Mouse (Mus musculus): ENCODE results near the gene Cpne6. TPM values are rescaled to one million over a fixed set of nuclear protein-coding genes. Genes with fewer than 3 reads are reported as not detected.

The Cpne6 gene
- total RNA-seq, 2 experiments from 2014 or later, result 218 to 223 TPM

DNA sequence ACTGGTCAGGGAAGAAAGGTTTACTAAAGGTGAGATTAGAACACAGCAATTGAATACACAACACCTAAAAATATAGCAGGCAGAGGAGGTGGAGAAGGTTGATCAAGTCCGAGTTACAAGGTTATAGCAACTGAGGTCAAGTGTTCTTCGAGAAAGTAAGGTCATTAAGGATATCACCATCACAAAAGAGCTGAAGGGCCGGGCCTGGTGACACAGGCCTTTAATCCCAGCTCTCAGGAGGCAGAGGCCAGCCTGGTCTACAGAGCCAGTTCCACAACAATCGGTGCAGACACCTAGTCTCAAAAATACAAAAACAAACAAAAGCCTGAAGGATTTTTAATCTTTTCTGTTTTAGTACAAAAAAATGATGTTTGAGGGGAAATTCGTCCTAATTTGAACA is 41.1 kb downstream of the Cpne6 start:
- DNase-seq (ENCODE audit: low spot score in 2 of 2), result no peak

DNA sequence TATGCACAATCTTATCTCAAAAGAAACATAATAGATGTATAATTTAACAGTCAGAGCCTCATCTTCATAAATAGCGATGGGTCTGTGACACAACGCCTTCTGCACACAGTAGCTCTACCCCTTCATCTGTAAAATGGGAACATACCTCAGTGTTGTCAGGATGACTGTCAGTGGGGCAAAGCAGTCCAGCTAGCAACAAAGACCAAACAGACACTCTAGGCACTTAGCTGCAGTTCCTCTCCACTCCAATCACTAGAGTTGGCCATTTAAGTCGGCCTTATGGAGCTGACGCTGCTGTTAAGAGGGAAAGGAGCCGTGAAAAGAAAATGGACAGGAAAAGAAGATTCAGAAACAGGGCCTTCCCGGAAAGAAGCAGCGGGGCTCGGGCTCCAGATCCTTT is 41.5 kb downstream of the Cpne6 start:
- DNase-seq (ENCODE audit: low spot score in 2 of 2), result no peak

DNA sequence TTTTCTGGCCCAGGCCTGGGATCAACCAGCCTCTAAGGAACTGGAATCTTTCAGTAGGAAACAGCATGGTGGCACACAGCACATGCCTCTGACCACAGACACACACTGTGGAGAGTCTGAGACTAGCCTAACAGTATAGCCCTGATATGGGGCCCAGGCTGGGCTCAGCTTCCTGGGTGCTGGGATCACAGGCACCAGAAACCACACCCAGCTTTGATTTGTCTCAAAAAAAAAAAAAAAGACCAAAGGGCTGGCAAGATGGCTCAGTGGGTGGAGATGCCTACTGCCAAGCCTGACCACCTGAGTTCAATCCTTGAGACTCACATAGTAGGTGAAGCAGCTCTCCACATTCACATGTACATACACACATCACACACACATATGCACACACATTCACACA is 44.4 kb downstream of the Cpne6 start:
- no peak for DNase-seq (ENCODE audit: low spot score in 2 of 2)

DNA sequence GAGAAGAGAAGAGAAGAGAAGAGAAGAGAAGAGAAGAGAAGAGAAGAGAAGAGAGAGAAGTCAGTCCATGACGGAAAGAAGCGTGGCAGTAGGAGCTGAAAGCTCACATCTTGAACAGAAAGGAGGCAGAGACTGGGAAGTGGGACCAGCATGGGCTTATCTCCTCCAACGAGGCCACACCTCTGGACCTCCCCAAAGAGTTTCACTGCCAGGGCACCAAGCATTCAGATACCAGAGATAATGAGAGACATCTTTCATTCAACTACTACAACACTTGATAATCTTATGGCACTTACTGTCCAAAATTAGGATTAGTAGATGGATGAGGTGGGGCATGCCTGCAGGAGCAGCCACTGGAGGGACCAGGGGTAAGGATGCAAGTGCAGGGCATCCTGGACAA is 45.5 kb downstream of the Cpne6 start:
- DNase-seq (ENCODE audit: low spot score in 2 of 2), result no peak

DNA sequence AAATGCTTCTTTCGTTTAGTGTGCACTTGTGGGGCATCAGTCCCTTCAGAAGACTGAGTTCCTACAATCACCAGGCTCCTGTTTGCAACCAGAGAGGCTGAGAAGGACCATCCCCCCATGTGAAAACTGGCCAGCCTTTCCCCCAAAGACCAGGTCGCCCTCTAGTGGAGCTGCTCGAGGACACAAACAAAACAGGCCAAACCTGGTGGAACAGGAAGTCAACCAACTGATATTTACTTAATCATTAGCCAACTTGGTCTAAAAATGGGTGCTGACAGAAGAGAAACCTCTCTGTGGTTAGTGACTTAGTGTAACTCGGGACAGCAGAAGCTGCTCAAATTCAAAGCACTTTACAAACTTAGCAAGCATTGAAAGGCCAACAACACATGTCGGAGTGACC is 46.8 kb downstream of the Cpne6 start:
- DNase-seq (ENCODE audit: low spot score in 2 of 2), result peak; percentile 73 to 77

DNA sequence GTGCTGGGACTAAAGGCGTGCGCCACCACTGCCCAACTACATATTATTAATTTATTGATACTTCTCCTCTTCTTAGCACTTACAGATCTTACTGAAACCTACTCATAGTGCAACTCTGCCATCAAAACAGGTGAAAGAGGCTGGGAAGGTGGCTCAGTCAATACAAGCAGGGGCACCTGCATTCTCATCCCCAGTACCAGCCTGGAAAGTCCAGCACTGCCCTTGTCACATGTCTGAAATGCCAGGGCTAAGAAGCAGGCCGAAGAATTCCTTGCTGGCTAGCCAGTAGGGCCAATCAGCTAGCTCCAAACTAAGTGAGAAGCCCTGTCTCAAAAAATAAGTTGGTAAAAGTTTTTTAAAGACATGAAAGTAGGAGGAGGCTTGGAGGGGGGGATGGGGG is 47.3 kb downstream of the Cpne6 start:
- no peak for DNase-seq (ENCODE audit: low spot score in 2 of 2)

DNA sequence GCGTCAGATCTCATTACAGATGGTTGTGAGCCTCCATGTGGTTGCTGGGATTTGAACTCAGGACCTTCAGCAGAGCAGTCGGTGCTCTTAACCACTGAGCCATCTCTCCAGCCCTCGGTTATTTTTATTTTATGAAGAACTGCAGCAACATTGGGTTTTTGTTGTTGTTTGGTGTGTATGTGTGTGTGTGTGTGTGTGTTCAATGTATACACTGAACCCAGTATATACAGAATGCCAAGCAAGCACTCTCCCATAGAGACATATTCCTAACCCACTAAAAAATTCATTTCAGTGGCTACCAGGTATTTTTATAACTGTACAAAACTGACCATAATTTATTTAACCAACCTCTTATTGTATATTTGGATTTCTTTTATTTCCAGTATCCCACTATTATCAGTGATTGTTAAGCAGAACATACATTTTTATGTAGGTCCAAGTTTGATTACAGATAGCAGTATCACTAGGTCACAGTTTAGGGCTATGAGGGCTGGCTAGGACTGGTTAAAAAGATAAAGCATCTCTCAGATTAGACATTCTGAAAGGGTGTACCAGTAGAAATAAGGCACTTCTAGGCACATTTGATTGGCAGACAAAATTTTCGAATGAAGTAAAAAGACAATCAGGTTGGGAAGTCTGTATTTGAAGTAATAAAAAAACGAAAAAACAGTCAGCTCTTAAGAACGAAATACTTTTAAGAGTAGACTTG is 48.6 kb downstream of the Cpne6 start:
- DNase-seq (ENCODE audit: low spot score in 2 of 2), result no peak

DNA sequence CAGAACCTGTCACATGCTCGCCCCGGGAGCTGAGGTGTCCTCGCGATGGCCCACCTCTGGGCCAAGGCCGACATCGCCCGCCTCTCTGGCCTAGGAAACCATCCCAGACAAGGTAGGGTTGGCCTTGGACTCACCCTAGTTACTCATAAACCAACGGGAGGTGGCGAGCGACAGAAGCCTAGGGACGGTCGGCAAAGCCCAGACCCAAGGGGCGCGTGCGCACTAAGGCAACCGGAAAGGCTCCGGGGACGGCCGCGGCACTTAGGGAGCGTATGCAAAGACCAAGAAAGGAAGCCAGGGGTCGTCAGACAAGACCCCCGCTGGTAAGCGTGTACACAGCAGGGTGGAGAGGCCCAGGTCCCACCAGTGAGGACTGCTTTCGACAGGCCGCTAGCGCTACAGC is 49.6 kb downstream of the Cpne6 start, which contains the start of gene Dcaf11:
Gene Dcaf11 (plus strand): TSS at position 208 of the 403 bp plus-strand sequence.
- peak; percentile 82 to 88 for DNase-seq (ENCODE audit: low spot score in 2 of 2)

DNA sequence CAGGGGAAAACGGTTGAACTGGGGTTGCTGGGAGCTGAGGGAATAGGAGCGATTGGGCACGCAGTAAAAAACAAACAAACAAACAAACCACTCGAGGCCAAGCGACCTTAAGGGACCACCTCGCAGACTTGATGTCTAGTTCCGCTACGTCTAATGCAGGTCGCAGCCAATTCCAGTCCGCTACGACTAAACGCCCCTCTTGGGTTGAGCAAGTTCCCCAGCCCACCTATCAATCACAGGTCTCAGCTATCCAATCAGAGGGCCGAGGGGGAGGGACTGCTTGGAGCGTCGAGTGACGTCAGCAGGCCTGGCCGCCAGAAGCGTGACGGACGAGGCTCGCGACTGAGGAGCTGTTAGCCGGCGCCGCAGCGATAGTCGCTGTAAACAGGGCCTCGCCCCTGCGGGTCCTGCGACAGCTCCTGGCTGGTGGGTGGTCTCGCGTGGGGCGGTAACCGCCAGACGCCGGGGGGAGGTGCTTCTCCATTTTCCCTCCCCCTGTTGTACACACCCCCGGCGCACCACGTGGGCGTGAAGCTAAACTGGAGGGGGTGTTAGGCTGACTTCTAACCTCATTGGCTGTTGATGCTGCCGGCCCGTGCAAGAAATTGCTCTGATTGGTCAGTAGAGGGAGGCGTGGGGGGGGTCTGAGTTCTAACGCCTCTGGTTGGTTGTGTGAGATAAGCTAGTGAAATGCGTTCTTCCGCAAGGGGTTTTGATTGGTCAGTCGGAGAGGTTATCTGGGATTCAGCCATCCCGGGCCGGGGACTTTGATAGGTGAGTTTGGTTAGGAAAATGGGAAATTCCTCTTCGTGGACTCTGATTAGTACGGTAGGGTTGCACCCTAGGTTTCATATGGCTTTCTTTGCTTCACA is 50.2 kb downstream of the Cpne6 start, which contains the start of gene A730061H03Rik:
Gene A730061H03Rik (minus strand): TSS at position 205 of the 872 bp plus-strand sequence.
- peak; percentile 97 to 98 for DNase-seq (ENCODE audit: low spot score in 2 of 2)

DNA sequence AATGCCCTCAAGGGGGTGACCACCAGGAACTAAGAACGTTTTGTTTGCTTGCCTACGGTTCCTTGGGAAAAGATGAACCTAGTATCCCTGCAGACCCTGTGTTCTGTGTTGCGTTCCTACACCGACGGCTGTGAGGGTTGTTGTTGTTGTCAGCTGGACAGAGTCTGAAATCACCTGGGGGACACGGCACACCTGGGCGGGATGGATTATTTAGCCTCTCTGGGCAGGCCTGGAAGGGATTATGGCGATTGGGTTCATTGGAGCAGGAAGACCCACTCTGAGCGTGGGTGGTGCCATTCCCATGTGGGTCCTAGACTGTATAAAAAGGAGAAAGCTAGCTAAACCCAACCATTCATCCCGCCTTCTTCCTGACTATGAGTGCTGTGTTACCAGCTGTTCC is 51.6 kb downstream of the Cpne6 start:
- no peak for DNase-seq (ENCODE audit: low spot score in 2 of 2)

DNA sequence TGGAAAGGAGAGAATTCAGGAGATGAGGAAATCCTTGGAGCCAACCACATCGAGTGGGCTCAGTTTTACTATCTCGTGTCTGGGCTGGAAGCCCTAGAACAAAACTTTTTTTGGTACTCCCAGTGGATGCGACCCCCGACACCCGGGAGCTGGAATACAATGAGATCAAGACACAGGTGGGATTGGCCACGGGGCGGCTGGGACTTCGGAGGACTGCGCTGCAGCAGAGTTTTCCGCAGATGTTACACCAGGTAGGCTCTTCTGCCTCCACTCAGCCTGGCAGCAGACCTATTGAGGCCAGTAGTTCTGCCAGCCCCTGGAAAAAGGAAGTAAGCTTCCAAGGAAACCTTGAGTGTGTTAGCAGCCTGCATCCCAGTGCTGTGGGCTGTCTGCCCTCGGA is 53.0 kb downstream of the Cpne6 start:
- no peak for DNase-seq (ENCODE audit: low spot score in 2 of 2)

DNA sequence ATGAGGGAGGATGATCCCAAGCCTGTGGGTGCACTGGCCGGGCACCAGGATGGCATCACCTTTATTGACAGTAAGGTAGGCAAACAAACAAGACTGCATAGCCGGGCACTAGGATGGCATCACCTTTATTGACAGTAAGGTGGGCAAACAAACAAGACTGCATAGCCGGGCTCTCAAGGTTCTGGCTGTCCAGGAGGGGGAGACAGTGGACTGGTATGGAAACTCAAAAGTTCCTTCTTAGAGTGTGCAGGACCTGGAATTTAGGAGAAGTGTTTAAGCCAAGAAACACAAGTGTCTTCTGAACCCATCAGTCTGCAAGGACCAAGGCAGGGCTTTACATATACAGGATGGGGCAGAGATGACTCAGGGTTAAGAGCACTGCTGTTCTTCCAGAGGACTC is 55.5 kb downstream of the Cpne6 start:
- no peak for DNase-seq (ENCODE audit: low spot score in 2 of 2)

Other genes with a start within 250 kb of the Cpne6 start
- 10 to 100 TPM; 19.0 to 19.2 TPM for gene Dhrs4, start 31.7 kb upstream of the Cpne6 start, total RNA-seq (2021)
- gene Carmil3, start 19.8 kb upstream of the Cpne6 start, total RNA-seq (2021), result 10 to 100 TPM; 38.0 to 49.1 TPM
- gene Nrl, start 14.5 kb downstream of the Cpne6 start, total RNA-seq (2021), result 1 to 10 TPM in 1 of 2 experiments, under 1 TPM in 1; 0.82 to 1.4 TPM
- 10 to 100 TPM; 27.6 to 37.2 TPM for gene Pck2, start 29.8 kb downstream of the Cpne6 start, total RNA-seq (2021)
- 10 to 100 TPM; 83.6 to 86.8 TPM for gene Dcaf11, start 49.6 kb downstream of the Cpne6 start, total RNA-seq (2021)
- gene A730061H03Rik, start 50.0 kb downstream of the Cpne6 start, total RNA-seq (2021), result not detected
- not detected for gene Fitm1, start 65.2 kb downstream of the Cpne6 start, total RNA-seq (2021)
- 10 to 100 TPM; 47.2 to 58.6 TPM for gene Psme1, start 67.7 kb downstream of the Cpne6 start, total RNA-seq (2021)
- 10 to 100 TPM; 44.7 to 58.2 TPM for gene Emc9, start 74.9 kb downstream of the Cpne6 start, total RNA-seq (2021)
- 10 to 100 TPM; 59.6 to 65.7 TPM for gene Psme2, start 80.7 kb downstream of the Cpne6 start, total RNA-seq (2021)
- 10 to 100 TPM; 42.0 to 46.2 TPM for gene Rnf31, start 81.3 kb downstream of the Cpne6 start, total RNA-seq (2021)
- 10 to 100 TPM; 11.7 to 11.8 TPM for gene Irf9, start 93.1 kb downstream of the Cpne6 start, total RNA-seq (2021)
- 1 to 10 TPM; 1.7 to 2.7 TPM for gene Rec8, start 107.6 kb downstream of the Cpne6 start, total RNA-seq (2021)
- 100 to 1,000 TPM; 106 to 116 TPM for gene Ipo4, start 125.5 kb downstream of the Cpne6 start, total RNA-seq (2021)
- 1 to 10 TPM; 3.6 to 4.3 TPM for gene Gm49378, start 127.5 kb downstream of the Cpne6 start, total RNA-seq (2021)
- gene Tm9sf1, start 133.4 kb downstream of the Cpne6 start, total RNA-seq (2021), result 10 to 100 TPM; 37.0 to 39.8 TPM
- 1 to 10 TPM in 1 of 2 experiments, under 1 TPM in 1; 0.94 to 1.1 TPM for gene Tssk4, start 139.7 kb downstream of the Cpne6 start, total RNA-seq (2021)
- gene Mdp1, start 150.1 kb downstream of the Cpne6 start, total RNA-seq (2021), result 10 to 100 TPM; 40.1 to 42.2 TPM
- gene Gmpr2, start 161.5 kb downstream of the Cpne6 start, total RNA-seq (2021), result 10 to 100 TPM; 20.1 to 22.8 TPM
- gene Nedd8, start 161.7 kb downstream of the Cpne6 start, total RNA-seq (2021), result 100 to 1,000 TPM; 318 to 349 TPM
- gene Tinf2, start 171.4 kb downstream of the Cpne6 start, total RNA-seq (2021), result 10 to 100 TPM; 14.8 to 19.7 TPM
- gene Tgm1, start 203.5 kb downstream of the Cpne6 start, total RNA-seq (2021), result not detected
- gene Rabggta, start 211.8 kb downstream of the Cpne6 start, total RNA-seq (2021), result 10 to 100 TPM; 47.1 to 51.2 TPM
- 10 to 100 TPM; 86.9 to 88.7 TPM for gene Dhrs1, start 235.2 kb downstream of the Cpne6 start, total RNA-seq (2021)
- 10 to 100 TPM; 10.7 to 11.6 TPM for gene Nop9, start 235.2 kb downstream of the Cpne6 start, total RNA-seq (2021)
- 1 to 10 TPM; 2.3 to 2.4 TPM for gene Cideb, start 248.0 kb downstream of the Cpne6 start, total RNA-seq (2021)

All from left cerebral cortex, adult 18-20 months (tissue).